Mouse (Mus musculus): ENCODE measurements at regions not wholly inside any gene's neighbourhood (a gene's known extent, or its start where the extent isn't known, plus 50 kb on each side); places are given as distances from the start of the nearest gene placed in this dataset.

DNA sequence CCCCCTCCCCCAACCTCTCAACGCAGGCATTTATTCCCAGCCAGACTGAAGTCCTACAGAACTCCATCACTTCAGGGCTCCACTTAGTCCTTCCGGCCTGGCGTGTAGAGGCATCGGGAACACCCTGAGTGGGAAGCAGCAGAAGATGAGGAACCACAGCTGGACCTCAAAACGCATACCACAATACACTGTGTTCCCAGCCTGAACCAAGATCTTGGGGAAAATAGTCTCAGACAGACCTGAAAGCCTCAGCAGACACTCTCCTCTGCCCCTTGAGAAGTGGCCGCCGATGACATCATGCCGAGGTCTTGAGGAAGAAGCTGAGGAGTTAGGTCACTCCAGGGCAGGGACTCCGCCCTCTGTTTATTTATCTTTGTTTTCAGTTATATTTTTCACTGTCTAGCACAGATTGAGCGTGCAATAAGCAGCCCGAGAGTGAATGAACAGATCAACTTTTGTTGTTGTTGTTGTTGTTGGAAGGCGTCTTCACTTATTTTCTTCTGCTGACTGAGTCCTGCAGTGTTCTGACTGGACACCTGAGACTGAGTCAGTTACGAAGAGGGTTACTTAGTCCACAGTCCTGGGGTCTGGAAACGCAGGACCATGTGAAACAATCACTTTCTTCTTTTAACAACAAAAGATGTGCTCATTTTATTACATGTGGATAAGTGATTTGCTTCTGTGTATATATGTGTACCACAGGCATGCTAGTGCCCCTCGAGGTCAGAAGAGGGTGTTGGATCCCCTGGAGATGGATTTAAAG is 88.3 kb upstream of the Habp2 start:
- DNase-seq = no peak

DNA sequence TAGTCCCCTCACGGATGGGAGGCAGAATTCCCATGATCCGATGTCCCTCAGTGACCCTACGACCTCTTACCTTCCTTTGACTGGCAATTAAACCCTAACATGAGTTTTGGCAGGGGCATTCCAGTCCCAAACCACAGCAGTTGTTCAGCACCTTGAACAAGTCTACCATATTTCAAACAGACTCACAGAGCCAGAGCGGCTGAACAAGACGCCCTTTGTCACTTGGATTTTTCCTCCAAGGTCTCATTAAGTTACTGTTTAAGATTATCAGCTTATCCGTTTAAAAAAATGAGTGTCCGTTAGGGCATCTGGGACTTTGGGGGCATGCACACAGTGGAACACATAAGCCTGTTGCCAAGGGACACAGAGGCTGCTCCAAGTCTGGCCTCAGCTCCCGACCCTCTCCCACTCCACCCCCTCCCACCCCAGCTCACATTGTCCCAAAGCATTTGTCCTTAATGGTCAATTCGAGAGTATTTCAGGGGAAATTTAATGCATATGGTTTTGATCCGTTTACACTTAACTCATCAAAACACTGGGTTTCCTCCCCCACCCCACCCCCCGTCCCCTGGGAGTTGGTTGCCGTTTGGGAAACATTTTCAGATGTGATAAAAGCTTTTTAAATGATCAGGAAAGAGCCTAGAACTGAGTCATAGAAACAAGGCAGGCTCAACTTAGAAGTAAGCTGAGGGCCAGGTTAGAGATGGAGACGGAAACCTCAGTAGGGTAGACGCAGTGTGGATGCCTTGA is 87.4 kb upstream of the Habp2 start:
- DNase-seq = no peak

DNA sequence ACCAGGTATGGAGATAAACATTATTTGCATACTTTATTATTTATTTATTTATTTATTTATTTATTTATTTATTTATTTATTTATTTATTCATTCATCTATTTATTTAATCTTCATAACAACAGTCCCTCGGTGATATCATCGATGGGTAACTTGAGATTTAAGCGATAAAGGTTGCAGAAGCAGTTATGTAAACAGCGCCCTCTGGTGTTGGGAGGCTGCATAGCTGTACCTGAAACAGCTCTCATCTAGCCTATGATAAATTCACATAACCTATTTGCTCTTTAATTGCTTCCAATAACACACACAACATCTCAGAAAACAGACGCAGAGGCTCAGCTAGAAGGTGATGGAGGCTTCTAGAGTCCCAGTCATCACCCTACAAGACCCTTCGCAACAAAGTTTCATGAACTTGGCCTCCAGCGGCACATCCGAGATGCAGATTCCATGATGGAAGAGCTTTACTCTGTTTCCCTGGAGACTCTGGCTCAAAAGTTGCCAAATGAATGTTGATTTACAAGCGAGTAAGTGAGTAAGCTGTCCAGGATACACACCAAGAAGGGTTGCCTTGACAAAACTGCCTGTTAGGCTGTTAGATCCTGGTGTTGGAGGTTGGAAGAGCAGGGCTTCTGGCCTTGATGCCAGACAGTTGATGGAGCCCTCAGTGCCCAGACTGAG is 85.8 kb upstream of the Habp2 start:
- no peak for DNase-seq

- DNase-seq = peak; percentile 42
Measured at GRCm38 (mm10) chr19:56201738-56202480, 85.0 kb upstream of the Habp2 start.

GRCm38 (mm10) chr19:56202481-56203130 is 84.3 kb upstream of the Habp2 start:
- no peak for DNase-seq

GRCm38 (mm10) chr19:56218536-56218935 is 68.4 kb upstream of the Habp2 start:
- DNase-seq = no peak

DNA sequence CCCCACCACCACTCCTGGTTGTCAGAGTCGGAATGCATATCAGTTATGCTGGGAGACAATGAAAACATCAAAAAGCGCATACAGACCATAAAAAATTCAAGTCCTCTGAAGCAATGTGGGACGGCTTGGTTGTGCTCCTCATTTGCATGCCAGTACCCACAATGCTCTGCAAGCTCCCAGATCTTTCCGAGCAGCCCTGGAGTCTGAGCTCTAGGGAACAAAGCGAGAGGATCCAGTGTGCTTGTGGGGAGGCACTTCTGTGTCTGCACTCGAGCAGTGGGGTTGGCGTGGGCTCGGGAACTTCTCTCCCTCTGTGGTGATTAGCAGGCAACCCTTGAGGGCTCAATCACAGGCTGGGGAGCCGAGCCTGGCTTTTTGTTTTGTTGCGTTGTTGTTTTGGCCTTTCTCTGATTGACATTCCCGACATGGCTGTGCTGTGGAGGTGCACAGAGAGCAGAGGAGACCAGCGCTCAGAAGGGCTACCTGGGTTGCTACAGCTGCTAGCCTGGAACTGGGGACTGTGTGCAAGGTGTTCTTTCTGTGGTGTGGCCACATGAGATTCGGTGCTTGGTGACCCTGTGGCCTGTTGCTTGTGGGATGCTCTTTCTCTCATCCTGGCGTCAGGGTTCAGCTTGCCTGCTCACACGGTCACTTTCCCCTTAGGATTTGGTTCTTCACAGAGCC is 66.1 kb upstream of the Habp2 start:
- DNase-seq = peak; percentile 11

DNA sequence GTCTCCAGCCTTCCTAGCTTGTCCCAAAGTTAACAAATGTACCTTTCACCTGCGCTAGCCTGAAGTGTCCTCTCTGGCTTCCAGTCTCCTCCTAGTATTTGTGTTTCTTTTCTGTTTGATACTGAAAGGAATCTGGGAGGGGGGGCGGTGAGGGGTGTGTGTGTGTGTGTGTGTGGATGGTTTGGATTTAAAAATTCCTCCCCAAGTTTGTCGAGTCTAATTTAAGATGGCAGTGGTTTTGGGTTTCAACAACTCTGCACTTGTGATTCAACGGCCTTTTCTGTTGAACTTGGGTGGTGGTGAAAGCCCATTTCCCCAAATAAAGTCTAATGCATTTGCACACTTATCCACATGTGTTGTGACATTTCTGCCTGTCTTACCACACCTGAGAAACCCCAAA is 64.4 kb upstream of the Habp2 start:
- no peak for DNase-seq

DNA sequence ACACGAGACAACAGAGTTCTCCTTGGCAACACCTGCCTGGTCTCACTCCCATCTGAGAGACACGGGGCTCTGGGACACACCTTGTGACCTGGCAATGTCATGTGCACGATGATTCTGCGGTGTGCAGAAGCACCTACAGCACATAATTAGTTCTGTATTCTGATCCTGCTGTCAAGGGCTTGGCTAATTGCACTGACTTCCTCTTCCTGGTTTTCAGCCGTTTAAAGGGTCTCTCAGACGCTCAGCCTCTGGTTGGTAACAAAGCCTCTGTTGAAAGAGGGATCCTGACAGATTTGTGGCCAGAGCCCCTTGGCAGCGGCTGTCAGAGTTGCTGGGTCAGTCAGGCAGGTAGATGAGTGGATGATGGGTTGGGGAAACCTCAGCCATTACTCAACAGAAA is 61.9 kb upstream of the Habp2 start:
- DNase-seq = no peak

- DNase-seq = no peak
Measured at GRCm38 (mm10) chr19:56225518-56225917, 61.4 kb upstream of the Habp2 start.

- no peak for DNase-seq
Measured at GRCm38 (mm10) chr19:56228586-56228985, 58.4 kb upstream of the Habp2 start.

- no peak for DNase-seq
Measured at GRCm38 (mm10) chr19:56231430-56231829, 55.5 kb upstream of the Habp2 start.

DNA sequence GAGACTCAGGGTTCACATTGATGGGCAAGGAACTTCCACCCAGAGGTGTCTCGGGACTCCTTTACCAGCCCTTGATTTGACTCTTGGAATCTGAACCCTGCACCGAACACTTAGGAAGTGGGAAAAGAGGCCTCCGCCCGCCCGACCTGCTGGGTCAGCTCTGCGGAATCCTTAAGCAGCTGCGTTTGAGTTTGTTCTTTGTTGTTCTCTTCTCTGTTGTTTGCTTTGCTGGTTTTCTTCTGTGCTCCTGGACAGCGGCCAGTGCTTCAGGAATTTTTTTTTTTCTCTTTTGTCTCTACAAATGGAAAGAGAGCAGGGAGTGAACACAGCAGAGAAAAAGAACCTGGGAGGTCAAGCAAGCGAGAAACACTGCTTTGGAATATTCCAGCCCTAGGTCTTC is 55.1 kb upstream of the Habp2 start:
- DNase-seq = no peak

DNA sequence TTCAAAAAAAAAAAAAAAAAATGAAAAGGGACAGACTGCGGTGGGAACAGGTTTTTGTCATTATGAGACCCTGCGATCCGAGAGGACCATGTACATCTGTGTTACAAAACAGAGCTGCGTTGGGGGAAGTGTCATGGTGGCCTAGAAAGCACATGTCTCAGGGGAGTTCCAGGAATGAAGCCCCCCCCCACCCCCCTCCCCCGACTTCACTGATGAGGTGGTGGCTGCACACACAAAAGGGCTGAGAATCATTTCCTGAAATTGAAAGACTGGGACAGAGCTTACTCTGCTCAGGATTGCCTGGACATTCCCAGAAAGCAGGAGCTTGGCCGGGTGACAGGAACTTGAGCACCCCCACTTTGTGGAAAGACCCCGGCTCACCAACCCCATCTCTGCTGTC is 54.7 kb upstream of the Habp2 start:
- no peak for DNase-seq

GRCm38 (mm10) chr19:56232950-56233349 is 54.0 kb upstream of the Habp2 start:
- DNase-seq = no peak

GRCm38 (mm10) chr19:56235040-56235439 is 51.9 kb upstream of the Habp2 start:
- no peak for DNase-seq

All from right cerebral cortex, postnatal 4 days (tissue).